Mouse (Mus musculus): ENCODE measurements around the gene 1700016H13Rik. TPM values are rescaled to one million over a fixed set of nuclear protein-coding genes. Genes with fewer than 3 reads are reported as not detected.

Gene 1700016H13Rik
- polyA plus RNA-seq, 1 experiment from 2014 or later = 0.34 TPM

GRCm38 (mm10) chr5:103598264-103598663 is 57.5 kb downstream of the 1700016H13Rik start:
- H3K9ac ChIP-seq (replicated peaks; ENCODE audit: low read depth, low read length) = no peak overlapping the region
- H3K27ac ChIP-seq (ENCODE audit: low read length) = no peak overlapping the region
- no peak overlapping the region for H3K4me3 ChIP-seq (replicated peaks; ENCODE audit: low read length)
- H3K9me3 ChIP-seq (ENCODE audit: control insufficient read depth, low read length) = no peaks in the 10 kb centered on the region
- no peaks in the 10 kb centered on the region for H3K27me3 ChIP-seq (replicated peaks; ENCODE audit: control insufficient read depth, insufficient read depth, low read length)
- ATAC-seq = no peak
- peaks cover 18% of the 10 kb centered on the region for H3K4me1 ChIP-seq (replicated peaks; ENCODE audit: control insufficient read depth, insufficient read depth, low read length)
- WGBS = 87% methylated on average over 9 of the region's 9 CpGs
- no peak overlapping the region for H3K4me2 ChIP-seq (ENCODE audit: low read length)
- H3K36me3 ChIP-seq (ENCODE audit: control insufficient read depth, insufficient read depth) = no peaks in the 10 kb centered on the region

Other genes starting within 250 kb of the 1700016H13Rik start
- gene Ptpn13, start 230.8 kb downstream of the 1700016H13Rik start, polyA plus RNA-seq (2015; fragmentation: Nextera tagmentation; extraction: Ambion mirVana) = 4.1 and 4.8 TPM in 2 replicates
- not detected in 2 replicates for gene Slc10a6, start 26.6 kb downstream of the 1700016H13Rik start, polyA plus RNA-seq (2015; fragmentation: Nextera tagmentation; extraction: Ambion mirVana)
- gene Aff1, start 36.4 kb upstream of the 1700016H13Rik start, polyA plus RNA-seq (2015; fragmentation: Nextera tagmentation; extraction: Ambion mirVana) = 1.5 and 1.7 TPM in 2 replicates